ENCODE assay signal across 8 mouse cellular contexts in the genomic region with DNA sequence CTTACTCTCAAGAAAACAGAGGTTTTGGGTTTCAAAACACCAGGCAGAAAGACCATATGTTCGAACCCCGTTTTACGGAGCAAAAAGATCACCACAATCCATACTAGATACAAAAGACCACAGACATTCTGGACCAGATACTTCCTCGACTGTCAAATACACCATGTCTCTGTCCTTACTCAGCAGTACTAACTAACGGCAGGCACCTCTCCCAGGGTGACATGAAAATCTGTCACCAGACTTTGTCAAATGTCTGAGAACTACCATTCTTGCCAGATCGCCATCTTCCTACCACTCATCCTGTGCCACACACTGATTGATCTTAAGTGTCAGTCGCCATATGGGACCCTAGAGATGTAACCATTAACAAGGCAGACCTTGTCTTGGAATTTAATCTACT. TPM values are rescaled to one million over a fixed set of nuclear protein-coding genes. Genes with fewer than 3 reads are reported as not detected.
A peak's percentile ranks its signal among the peaks of the same experiment; 100 is the strongest.
DNase-seq lines count a peak whose midpoint lies in the region; ATAC-seq and TF ChIP-seq lines count a peak whose summit lies in the region.

No protein-coding gene starts in this region.

- H3K4me2 ChIP-seq in heart, embryonic 11.5 days, result peak overlapping the region; percentile 76
- peak overlapping the region; percentile 58 for H3K4me2 ChIP-seq in midbrain, embryonic 11.5 days

- intact Hi-C loops in heart, postnatal 14 days (cut with DNase I), result no loop called here
- intact Hi-C loops in gastrocnemius, postnatal 14 days (cut with DNase I; ENCODE audit: low total_unique reads), result no loop called here

- peaks cover 17% of the 10 kb centered on the region for H3K4me1 ChIP-seq in heart, embryonic 11.5 days (ENCODE audit: control insufficient read depth, insufficient read depth, low read length)
- H3K4me1 ChIP-seq in E14TG2a.4 (replicated peaks; ENCODE audit: low read depth, low read length), result peaks cover 46% of the 10 kb centered on the region
- peaks cover 46% of the 10 kb centered on the region for H3K4me1 ChIP-seq in hindbrain, embryonic 10.5 days (replicated peaks)
- peaks cover 6% of the 10 kb centered on the region; the same call in 1 of the 2 replicates for H3K4me1 ChIP-seq in midbrain, embryonic 11.5 days (ENCODE audit: control insufficient read depth, insufficient read depth, low read length)

- peak overlapping the region; percentile 84; the same call in 1 of the 2 replicates for H3K27ac ChIP-seq in heart, embryonic 11.5 days (ENCODE audit: low read depth, low read length)
- H3K27ac ChIP-seq in hindbrain, embryonic 10.5 days, result peak overlapping the region; percentile 99
- no peak overlapping the region for H3K27ac ChIP-seq in midbrain, embryonic 11.5 days (ENCODE audit: low read depth, low read length)

- no peak for DNase-seq in heart, postnatal 14 days
- DNase-seq in hindbrain, embryonic 10.5 days (ENCODE audit: low spot score), result no peak
- DNase-seq in midbrain, embryonic 11.5 days (ENCODE audit: low spot score, missing footprints), result peak; percentile 84
- DNase-seq in cerebellum, postnatal 4 days (ENCODE audit: low spot score in 2 of 2), result no peak
- no peak for DNase-seq in gastrocnemius, postnatal 14 days

- peak overlapping the region; percentile 97 for H3K4me3 ChIP-seq in heart, embryonic 11.5 days (ENCODE audit: low read depth, low read length)
- peak overlapping the region; percentile 94 for H3K4me3 ChIP-seq in E14TG2a.4 (replicated peaks; ENCODE audit: low read length)
- peak overlapping the region; percentile 96 for H3K4me3 ChIP-seq in hindbrain, embryonic 10.5 days
- peak overlapping the region; percentile 95 for H3K4me3 ChIP-seq in midbrain, embryonic 11.5 days (ENCODE audit: low read depth, low read length)

- 0 out of 2 replicates have a peak, but pooled peaks cover 2% of the 10 kb centered on the region for H3K36me3 ChIP-seq in heart, embryonic 11.5 days (ENCODE audit: control insufficient read depth, insufficient read depth, low read length)
- H3K36me3 ChIP-seq in E14TG2a.4 (ENCODE audit: insufficient read depth, low read length), result peaks cover 24% of the 10 kb centered on the region
- peaks cover 31% of the 10 kb centered on the region for H3K36me3 ChIP-seq in hindbrain, embryonic 10.5 days
- peaks cover under 1% of the 10 kb centered on the region; the same call in 1 of the 2 replicates for H3K36me3 ChIP-seq in midbrain, embryonic 11.5 days (ENCODE audit: control insufficient read depth, insufficient read depth, low read length)

- peak overlapping the region; percentile 99 for H3K9ac ChIP-seq in heart, embryonic 11.5 days (ENCODE audit: low read depth, low read length)
- peak overlapping the region; percentile 97 for H3K9ac ChIP-seq in midbrain, embryonic 11.5 days (ENCODE audit: low read length)

- no peaks in the 10 kb centered on the region for H3K9me3 ChIP-seq in heart, embryonic 11.5 days (replicated peaks; ENCODE audit: control insufficient read depth, low read length)
- H3K9me3 ChIP-seq in E14TG2a.4 (ENCODE audit: low read length), result no peaks in the 10 kb centered on the region
- no peaks in the 10 kb centered on the region for H3K9me3 ChIP-seq in hindbrain, embryonic 10.5 days
- no peaks in the 10 kb centered on the region for H3K9me3 ChIP-seq in midbrain, embryonic 11.5 days (ENCODE audit: control insufficient read depth, low read length)

- no peaks in the 10 kb centered on the region for H3K27me3 ChIP-seq in heart, embryonic 11.5 days (ENCODE audit: control insufficient read depth, insufficient read depth, low read length)
- H3K27me3 ChIP-seq in E14TG2a.4 (ENCODE audit: insufficient read depth, low read length), result no peaks in the 10 kb centered on the region
- H3K27me3 ChIP-seq in hindbrain, embryonic 10.5 days (ENCODE audit: insufficient read depth, poor library complexity, severe bottlenecking), result no peaks in the 10 kb centered on the region
- no peaks in the 10 kb centered on the region for H3K27me3 ChIP-seq in midbrain, embryonic 11.5 days (ENCODE audit: control insufficient read depth, insufficient read depth, low read length)

- 1% methylated on average over 7 of the region's 7 CpGs for WGBS in heart, embryonic 11.5 days (ENCODE audit: insufficient replicate concordance)
- 6% methylated on average over 7 of the region's 7 CpGs for WGBS in hindbrain, embryonic 10.5 days
- 5% methylated on average over 7 of the region's 7 CpGs for WGBS in midbrain, embryonic 11.5 days

- no peak for TF ChIP-seq CTCF in E14TG2a.4 (conservative IDR thresholded peaks at IDR 0.05; ENCODE audit: low read length)

- no peak for ATAC-seq in heart, embryonic 11.5 days (replicated peaks; ENCODE audit: insufficient number of reproducible peaks, low FRiP score, low TSS enrichment)
- no peak for ATAC-seq in midbrain, embryonic 11.5 days (ENCODE audit: low FRiP score)
- ATAC-seq in cerebellum, adult (ENCODE audit: insufficient number of reproducible peaks, low FRiP score, low TSS enrichment), result no peak

RNA-seq across cellular contexts. Expression of a gene that starts 1.0 kb away (rescaled TPM):
- polyA plus RNA-seq in heart, embryonic 11.5 days (2014; fragmentation: Nextera tagmentation; extraction: Ambion mirVana), result 44.5 and 52.6 TPM in 2 replicates
- 10 to 100 TPM; 10.0 to 18.6 TPM for total RNA-seq in heart, postnatal 14 days (2021)
- polyA plus RNA-seq in hindbrain, embryonic 10.5 days (2016; fragmentation: Nextera tagmentation; extraction: Ambion mirVana), result 27.3 and 46.1 TPM in 2 replicates
- polyA plus RNA-seq in midbrain, embryonic 11.5 days (2014; fragmentation: Nextera tagmentation; extraction: Ambion mirVana), result 62.2 and 64.4 TPM in 2 replicates
- total RNA-seq in gastrocnemius, postnatal 14 days (2021), result 10 to 100 TPM; 11.1 to 12.8 TPM
